Mouse (Mus musculus): ENCODE measurements at regions not wholly inside any gene's neighbourhood (a gene's known extent, or its start where the extent isn't known, plus 50 kb on each side); places are given as distances from the start of the nearest gene placed in this dataset.

GRCm38 (mm10) chr8:95968828-95969227 lies 80.5 kb upstream of the Got2 start:
- no peak for TF ChIP-seq POLR2A (IDR thresholded peaks at IDR 0.05; ENCODE audit: control insufficient read depth, low read depth, low read length)
- TF ChIP-seq CTCF (IDR thresholded peaks at IDR 0.05; ENCODE audit: control insufficient read depth, insufficient read depth, insufficient replicate concordance, low read depth, low read length), result no peak
